Mouse (Mus musculus) B cell, adult 2 months (primary cell): Measurements from ENCODE around the gene Lsamp.
"Not testable (repeated sequence)": the region's sequence is repeated elsewhere in the genome, so short reads cannot be mapped to it uniquely, and the experiment has no call there.

ENCODE experiments used
- DNase-seq, 2 experiments: peaks; one replicate each; pipeline ENCODE4 v3.0.0; 2022

The Lsamp gene

DNA sequence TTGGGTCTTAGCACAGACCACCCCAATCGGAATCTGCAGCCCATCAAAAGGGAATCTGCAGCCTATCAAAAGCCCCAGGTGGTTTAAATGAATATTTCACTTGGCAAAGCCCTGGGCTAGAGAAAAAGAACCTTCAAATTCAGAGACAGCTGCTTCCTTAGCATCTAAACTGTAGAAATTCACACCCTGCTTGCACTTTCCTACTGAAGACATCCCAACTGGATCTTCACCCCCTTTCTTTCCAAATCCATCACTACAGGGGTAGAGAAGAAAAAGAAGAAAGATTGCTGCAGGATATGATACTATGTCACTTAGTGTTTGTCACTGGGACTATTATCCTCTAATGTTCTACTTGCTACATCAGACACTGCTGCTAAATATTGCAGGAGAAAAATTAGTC, 1981.5 kb downstream of the Lsamp start:
- no peak for DNase-seq

DNA sequence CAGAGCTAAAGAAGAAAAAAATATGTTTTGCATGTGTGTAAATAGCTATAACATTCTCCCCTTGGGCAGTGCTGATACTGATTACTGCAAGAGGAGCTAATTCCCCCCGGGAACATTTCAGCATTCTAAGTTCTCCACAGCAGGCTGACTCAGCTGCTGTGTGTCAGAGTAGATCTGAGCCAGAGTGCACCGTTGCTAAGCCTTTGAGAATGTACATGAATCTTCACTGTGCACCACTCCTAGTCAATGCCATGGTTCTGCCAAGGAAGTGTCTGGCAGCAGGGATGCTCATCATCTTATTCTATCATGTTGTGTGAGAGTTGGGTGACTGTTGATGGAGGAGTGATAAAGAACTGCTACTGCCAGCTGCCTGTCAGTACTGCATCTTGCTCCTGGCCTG, 1985.1 kb downstream of the Lsamp start:
- DNase-seq, result no peak

DNA sequence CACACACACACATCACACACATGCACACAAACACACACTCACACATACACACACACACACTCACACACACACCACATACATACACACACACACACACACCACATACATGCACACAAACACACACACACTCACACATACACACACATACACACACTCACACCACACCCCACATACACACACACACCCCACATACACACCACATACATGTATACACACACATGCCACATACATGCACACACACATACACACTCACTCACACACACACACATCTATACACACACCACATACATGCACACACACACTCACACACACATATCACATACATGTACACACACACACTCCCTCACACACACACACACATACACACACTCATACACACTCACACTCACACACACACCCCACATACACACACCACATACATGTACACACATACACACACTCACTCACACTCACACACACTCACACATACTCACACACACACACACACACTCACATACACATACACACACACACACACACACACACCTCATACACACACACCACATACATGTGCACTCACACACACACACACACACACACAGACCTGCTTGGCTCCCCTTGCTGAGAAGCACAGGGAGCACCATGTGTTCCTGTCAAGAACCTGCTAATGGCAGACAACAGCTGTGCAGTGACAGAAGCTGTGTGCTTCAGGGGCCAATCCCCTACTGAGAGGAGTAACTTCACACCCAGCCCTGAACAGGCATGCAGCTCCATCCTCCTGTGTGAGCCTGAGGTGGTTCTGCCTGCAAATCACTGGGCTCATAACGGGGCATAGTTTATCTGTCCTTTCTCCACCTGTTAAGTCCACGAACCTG, 1990.9 kb downstream of the Lsamp start:
- no peak for DNase-seq

DNA sequence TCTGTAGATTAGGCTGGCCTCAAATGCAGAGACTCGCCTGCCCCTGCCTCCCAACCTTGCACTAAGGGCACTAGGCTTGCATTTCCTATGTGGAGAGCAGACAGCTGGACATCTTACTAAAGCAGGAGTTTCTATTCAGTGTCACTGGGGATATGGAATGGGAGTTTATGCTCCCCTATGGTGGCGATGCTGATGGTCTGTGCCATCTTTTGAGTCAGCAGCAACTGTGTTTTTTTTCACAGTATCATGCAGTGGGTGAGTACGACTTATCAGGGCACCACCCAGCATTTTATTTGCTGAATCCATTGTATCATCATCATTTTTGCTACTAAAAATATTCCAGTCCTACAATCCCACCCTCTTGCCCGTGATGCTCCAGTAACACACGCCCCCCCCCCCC, 1992.7 kb downstream of the Lsamp start:
- DNase-seq, result no peak

DNA sequence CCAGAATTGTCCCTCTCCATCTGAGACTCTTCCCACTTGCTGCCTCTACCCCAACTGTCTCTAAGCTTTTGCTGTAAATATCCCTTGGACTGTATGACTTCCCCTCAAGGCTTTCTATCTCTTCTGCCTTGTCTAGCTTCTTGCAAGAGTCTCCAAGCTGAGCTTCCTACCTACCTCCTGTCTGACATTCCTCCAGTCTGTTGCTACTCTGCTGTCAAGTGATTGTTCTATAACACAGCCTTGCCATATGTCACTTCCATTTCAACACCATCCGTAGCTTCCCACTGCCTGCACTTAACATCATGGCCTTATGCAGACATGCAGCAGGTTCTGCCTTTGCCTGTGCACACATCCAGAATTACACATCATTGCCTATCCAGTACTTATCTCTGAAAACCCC, 2012.8 kb downstream of the Lsamp start:
- DNase-seq, result no peak

DNA sequence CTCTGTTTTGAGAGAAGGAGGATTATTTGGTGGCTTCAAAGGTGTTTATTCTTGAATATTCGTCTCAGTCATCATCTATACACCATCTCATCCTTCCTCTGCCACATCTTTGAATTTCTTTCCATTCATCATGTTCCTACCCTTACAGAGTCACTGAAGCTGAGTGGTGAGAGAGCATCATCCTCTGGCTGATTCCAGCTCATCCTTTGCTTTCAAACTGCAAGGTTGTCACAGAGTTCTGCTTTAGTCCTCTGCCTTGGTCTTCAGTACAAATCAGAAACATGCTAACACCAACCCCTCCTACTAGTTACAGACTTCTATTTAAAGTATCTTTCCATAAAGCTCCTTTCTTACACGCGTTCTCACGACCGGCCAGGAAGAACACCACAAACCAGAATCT, 2018.8 kb downstream of the Lsamp start:
- DNase-seq, result no peak

DNA sequence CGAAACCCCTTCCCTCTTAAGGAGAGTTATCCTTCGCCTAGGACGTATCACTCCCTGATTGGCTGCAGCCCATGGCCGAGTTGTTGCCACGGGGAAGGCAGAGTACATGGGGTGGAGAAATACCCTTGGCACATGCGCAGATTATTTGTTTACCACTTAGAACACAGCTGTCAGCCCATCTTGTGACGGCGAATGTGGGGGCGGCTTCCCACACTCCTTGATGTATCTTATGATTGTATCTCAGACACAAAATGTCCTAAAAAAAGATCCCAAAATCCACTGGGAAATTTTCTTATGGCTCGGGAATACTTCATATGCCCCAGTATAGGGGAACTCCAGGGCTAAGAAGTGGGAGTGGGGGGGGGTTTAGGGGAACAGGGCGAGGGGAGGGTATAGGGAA, 2019.3 kb downstream of the Lsamp start:
- DNase-seq, result not testable (repeated sequence)

DNA sequence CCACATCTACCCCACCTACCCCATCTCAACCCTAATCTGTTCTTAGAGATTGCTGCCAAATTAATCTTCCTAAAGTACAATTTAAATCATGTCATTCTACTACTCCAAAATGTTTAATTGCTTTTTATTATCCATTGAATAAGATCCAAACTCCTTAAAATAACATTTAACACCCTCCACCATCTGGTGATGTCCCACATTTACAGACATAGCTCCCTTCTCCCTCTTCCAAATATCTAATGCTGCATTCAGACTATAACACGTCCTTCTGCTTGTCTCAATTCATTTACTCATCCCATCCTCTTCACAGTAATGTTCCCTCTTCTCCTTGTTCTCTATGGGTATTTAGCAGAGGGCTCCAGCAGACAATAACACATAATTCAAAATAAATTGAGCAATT, 2020.0 kb downstream of the Lsamp start:
- no peak for DNase-seq

DNA sequence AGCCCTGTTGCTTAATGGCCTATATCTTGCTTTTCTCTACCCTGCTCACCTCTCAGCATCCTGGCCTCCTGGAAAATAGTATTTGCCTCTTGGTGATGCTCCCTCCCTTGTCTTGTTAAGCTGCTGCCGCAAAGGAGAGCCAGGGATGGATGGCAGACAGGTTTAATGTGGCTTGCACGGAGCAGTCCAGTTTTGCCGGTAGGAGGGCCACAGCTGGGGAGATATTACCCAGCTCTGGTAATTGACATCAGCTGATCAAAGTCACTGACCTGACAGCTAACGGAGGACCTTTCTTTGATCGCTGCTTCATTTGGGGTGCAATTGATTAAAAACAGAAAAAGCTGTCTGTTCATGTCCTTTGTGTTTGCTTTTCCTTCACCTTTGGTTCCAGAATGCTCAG, 2030.8 kb downstream of the Lsamp start:
- no peak for DNase-seq

DNA sequence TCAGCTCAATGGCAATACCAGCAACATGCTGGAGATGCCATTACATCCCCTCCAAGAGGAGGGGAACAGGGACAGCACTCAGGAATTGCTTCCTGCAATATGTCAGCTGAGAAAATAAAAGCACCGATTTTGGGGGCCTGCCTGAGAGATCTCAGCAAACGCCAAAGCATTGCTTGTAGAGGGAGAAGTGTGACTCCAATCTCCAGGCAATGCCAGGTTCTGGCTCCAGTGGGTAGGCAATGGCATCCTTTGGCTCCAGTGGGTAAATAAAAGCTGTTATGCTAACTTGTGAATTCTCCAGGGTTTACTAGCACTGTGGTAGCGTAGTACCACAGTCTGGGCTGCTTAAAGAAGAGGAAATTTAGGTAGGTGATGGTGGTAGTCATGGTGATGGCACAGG, 2031.3 kb downstream of the Lsamp start:
- no peak for DNase-seq

DNA sequence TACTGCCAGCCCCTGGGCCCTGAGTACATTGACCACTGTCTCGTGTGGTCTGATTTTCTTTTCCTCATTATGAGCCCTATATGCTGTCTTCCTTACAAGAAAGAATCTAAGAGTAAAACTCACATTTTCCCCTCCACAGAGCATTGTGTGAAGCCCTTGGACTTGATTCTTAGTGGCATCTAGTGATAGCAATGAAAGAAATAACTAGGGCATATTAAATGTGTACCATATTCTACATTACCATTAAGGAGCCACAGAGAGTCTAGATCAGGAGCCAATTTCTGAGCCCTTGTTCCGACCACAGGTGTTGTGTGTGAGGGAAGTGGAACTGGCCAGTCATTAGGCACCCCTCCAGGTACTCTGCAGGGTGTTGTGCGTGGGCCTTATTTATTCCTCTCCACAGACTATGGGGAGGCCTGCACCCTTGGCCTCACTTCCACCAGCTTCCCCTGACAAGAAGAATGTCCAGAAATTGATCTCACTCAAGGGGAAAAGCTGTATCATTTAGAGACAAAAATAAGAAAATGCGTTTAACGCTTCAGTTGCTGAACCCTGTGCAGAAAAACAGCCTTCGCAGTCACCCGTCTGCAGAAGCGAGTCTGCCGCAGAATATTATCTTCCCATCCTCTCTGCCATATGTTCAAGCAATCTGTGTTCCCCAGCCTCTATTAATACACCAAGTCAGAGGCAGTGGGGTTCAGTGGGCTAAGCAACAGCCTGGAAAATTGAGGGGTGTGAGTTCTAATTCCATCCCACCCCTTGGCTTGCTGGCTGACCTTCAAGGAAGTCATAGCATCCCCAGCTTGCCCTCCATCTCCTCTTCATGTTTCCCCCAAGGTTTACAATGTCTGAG, 2032.9 kb downstream of the Lsamp start:
- no peak for DNase-seq

DNA sequence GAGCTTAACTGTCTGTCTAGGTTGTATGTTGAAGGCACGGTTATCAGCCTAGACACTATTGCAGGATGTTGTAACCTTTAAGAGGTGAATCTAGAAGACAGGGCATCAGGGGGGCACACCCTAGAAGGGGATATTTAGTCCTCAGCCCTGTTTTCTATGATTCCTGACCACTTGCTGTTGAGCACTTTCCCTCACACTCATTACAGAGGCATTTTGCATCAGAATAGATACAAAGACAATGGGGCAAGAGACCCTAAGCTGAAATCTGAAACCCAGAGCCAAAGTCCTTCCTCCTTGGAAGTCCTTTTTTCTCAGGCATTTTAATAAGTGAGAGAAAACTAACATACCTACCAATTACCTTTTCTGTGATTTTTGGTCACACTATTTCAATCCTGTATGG, 2038.4 kb downstream of the Lsamp start:
- DNase-seq, result no peak

DNA sequence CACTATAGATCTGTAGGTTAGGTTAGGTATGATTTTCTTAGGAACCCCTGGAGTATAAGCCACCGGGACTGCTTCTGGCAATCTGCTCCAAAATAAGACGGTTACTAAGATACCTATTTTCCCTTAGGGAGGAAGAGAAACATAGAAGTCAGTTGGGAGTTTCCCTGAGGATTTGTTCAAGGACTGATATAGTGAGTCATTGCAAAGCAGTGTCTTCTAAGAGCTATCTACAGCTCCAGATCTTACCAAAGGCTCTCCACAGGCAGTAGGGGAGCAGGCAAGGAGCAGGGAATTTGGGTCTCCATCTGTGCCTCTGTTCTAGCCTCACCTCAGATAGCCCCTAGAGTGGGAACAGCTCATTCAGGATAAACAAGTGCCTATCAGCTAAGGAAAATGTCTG, 2047.9 kb downstream of the Lsamp start:
- no peak for DNase-seq

DNA sequence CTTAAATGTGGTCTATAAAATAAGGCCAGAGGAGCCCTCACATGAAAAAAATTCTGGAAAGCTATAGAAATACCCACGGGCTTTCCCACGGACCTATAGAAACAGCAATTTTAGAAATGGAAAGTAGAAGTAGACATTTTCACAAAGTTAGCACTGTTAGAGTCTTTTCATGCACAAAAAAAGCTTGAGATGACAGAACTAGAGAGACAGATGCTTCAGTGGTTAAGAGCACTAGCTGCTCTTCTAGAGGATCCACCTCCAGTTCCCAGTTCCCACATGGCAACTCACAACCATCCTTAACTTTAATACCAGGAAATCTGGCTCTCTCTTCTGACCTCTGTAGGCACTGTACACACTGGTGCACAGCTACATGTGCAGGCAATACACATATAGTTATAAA, 2049.3 kb downstream of the Lsamp start:
- no peak for DNase-seq

DNA sequence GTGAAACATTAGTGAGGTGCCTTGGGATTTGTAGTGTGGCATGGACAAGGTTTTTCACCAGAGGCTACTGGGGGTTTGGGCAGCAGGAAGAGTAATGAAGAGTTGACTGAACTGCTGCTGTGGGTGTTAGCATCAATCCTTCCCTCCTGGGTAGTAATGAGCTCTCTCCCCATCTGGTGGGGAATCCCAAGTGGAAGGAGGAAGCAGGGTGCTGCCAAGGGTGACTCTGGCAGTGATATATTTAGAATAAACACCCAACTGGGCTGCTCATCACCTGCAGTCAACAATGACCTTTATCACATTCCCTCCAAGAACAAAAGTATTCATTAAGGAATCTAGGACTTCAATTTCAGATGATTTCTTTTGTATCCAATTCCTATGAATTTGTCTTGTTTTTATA, 2064.0 kb downstream of the Lsamp start:
- DNase-seq, result no peak

DNA sequence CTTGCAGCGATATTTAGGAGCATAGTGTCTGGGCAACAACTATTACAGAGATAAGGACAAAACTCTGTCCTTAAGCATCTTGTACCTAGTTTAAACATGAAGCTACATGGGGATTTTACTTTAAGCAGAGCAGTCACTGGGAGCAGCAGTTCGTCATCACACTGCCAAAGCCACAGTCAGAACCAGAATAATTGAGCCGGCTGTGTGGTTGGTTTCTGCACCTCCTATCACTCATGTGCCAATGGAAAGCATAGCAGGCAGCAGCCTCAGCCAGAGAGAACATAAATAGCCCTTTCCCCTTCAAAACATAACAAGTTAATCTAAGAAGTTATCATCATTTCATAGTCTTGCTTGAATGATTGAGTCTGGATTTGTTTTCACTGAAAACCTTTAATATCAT, 2075.8 kb downstream of the Lsamp start:
- DNase-seq, result no peak

DNA sequence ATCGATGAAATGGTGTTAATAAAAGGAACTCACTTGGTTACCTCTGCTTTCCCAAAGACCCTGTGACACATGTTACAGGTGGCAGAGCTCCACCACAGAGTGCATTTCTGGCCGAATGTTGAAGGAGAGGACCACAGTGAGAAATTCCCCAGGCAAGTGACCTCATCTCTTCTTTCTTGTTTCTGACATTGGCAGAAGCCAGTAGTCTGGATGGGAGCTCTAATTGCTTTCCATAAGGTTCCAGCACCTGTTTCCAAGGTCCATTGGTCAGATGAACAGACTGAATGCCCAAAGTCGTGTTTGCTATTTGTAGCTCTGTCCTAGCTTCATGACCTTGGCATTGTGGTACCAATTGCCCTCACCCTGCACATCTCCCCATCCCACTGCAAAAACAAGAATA, 2090.2 kb downstream of the Lsamp start:
- DNase-seq, result no peak

DNA sequence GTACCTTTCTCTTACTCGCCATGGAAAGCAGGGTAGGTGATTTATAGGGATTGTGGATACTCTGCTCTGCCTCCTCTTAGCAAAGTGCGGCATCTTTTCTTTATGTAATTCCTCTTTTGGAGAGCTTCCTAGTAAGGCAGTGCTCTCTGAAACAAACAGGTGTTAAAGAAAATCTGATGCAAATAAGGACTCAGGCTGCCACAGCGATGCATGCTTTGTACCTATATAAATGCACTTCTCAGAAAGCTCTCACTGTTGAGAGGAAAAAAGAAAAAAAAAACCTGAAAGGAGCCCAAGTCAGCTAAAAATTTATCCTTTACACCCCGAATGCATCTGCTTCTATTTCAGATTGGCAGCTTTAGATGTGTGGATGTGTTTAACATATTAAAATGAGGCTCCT, 2095.4 kb downstream of the Lsamp start:
- no peak for DNase-seq

DNA sequence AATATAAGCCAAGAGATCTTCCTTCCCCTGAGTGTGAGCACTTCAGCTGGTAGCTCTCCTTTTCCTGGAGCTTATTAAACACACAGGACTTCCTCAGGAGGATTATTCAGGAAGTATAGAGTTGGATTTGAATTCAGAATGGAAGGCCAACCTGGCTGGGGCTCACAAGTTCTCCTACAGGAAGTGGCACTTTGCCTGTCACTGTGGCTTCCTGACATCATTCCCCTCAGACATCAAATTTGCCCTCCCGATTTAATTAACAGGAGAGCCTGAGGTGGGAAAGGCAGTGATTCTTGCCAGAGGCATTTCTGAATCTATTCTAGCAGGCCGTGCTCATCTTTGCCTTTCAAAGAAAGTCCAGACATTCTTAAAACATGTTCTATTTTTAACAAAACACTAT, 2097.4 kb downstream of the Lsamp start:
- no peak for DNase-seq

DNA sequence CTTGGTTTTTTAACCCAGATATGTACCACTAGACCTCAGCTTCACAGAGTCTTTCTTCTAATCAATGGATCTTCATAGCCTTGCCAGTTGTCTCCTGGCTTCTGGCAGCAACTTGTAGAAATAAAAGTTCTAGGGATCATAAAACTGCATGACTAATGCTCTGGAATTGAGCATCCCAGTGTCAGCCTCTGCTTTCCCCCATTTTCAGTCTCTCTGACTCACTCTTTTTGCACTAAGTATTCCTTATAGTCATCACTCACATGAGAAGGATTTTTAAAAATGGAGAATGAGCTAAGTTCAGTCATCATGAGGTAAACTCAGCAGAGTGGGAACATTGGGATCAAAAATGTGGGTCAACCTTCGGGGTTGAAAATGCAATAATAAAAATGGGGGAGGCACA, 2113.3 kb downstream of the Lsamp start:
- DNase-seq, result no peak

DNA sequence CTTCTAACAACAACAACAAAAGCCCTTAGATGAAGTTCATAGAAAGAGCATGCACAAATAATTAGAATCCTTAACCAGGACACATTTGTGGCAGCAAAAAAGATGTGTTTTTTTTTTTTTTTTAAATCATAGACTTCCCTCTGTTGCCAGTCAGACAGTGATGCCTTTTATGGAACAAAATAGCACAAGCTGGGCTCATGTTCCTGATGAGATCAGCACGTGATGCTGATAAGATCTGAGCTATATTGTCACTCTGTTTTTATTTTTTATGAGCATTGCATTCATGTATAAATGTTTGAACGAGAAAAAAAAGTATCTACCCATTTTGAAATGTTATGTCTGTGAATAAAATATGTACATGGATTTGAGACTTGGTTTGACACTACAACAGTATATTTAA, 2118.0 kb downstream of the Lsamp start:
- DNase-seq, result no peak

DNA sequence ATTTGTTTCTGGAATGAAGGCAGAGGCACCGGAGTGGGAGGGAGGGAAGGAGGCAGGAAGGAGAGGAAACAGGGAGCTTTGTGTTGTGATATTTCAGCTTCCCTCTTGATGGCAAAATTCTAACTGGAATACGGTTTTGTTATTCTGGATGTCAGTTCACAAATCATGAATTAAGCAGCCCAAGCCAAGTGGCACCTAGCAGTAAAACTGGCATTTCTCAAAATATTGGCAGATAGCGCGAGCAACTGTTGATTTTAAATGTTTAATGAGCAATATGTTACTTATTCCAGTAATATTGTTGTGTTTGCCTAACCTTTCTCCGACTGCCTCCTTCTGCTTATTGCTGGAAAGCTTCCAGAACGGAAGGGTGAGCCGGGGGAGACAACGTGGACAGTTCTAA, 2118.5 kb downstream of the Lsamp start:
- DNase-seq, result no peak

DNA sequence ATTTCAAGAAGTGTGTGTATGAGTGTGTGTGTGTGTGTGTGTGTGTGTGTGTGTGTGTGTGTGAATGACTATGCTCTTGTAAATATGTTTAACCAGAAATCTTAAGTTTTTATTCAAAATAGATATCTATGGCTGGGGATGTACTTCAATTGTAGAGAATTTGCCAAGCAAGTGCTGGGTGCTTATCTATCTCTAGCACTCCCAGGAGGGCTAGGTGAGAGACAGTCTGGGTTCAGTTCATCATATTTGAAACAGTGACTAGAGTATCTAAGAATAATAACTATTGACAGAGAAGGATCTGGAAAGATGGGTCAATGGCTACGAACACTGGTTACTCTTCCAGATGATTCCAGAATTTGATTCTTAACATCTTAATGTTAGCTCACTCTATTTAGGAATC, 2128.1 kb downstream of the Lsamp start:
- no peak for DNase-seq

DNA sequence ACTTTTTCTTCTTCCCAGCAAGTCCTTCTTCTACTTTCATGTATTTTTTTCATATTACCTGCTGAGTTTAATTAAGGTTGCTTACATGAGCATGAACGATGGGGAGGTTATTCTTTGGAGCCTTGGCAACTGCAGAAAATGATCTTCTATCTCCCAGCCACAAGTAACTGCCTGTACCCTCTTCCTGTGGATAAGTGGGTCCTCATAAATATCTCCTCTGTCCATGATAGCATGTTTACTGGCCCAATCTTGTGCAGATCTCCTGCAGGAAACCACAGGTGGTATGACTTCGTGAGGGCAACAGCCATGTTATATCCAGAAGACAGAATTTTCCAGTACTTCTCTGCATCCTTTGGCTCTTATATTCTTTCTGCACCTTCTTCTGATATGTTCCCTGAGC, 2129.1 kb downstream of the Lsamp start:
- DNase-seq, result no peak
